Mouse (Mus musculus): ENCODE measurements around the gene Prc1. TPM values are rescaled to one million over a fixed set of nuclear protein-coding genes. Genes with fewer than 3 reads are reported as not detected.

Prc1 gene
- total and polyA plus RNA-seq, 3 experiments = 52.5 to 83.0 (median 75.6) TPM

- TF ChIP-seq UBTF (IDR thresholded peaks at IDR 0.05; ENCODE audit: low read depth, low read length) = peak; percentile 52; the same call in 1 of the 2 replicates
- peak; percentile 69 for TF ChIP-seq BHLHE40 (IDR thresholded peaks at IDR 0.05; ENCODE audit: low read depth, low read length)
- peak; percentile 88 for TF ChIP-seq TCF12 (IDR thresholded peaks at IDR 0.05; ENCODE audit: low read depth, low read length)
These were observed 48.6 kb downstream of the Prc1 start, which contains the start of gene Hddc3 (continued) for GRCm38 (mm10) chr7:80342858-80343257.

- dilution Hi-C loops (cut with MboI; ENCODE audit: extremely low pct_ligation_motif_present, extremely low pct_unique_long_range_greater_than_20kb, low sequenced_read_pairs) = no loop called here
- Histone ChIP-seq H3K27ac (ENCODE audit: insufficient read depth, low read depth) (peak overlapping the region; percentile 2; the same call in 1 of the 2 replicates), H3K27me3 (replicated peaks) (peaks cover 15% of the 10 kb centered on the region), H3K9ac (ENCODE audit: insufficient read depth, low read depth) (peak overlapping the region; percentile 63), H3K4me2 (ENCODE audit: insufficient read depth, low read depth, poor library complexity, severe bottlenecking) (peak overlapping the region; percentile 41; the same call in 1 of the 2 replicates), H3K36me3 (replicated peaks in 1 of 2; ENCODE audit: control insufficient read depth in 1 of 2, insufficient read depth in 1 of 2, low read length in 1 of 2) (peaks cover 0 to 18% of the 10 kb centered on the region in 2 experiments), H3K4me3 (replicated peaks in 1 of 3; ENCODE audit: low read depth in 2 of 3, low read length in 2 of 3, poor library complexity in 1 of 3) (peak overlapping the region; percentile 55 to 60 (median 55)), H3K79me2 (replicated peaks; ENCODE audit: control insufficient read depth, extremely low read depth, insufficient read depth, poor library complexity, severe bottlenecking) (no peaks in the 10 kb centered on the region), H3K4me1 (ENCODE audit: control insufficient read depth in 1 of 2, insufficient read depth in 2 of 2) (peaks cover 16 to 51% of the 10 kb centered on the region in 2 experiments), H3K9me3 (replicated peaks; ENCODE audit: low read length) (peaks cover 6% of the 10 kb centered on the region)
- TF ChIP-seq SIN3A (IDR thresholded peaks at IDR 0.05; ENCODE audit: low read length) (0 out of 2 replicates have a peak, but pooled peaks have one; percentile 45), EP300 (IDR thresholded peaks at IDR 0.05; ENCODE audit: low read length) (peak; percentile 50), ZMIZ1 (IDR thresholded peaks at IDR 0.05; ENCODE audit: low read depth, low read length) (0 out of 2 replicates have a peak, but pooled peaks have one; percentile 2), JUND (conservative IDR thresholded peaks at IDR 0.05; ENCODE audit: low read depth, low read length) (no peak), MXI1 (IDR thresholded peaks at IDR 0.05; ENCODE audit: low read depth, low read length) (peak; percentile 52; the same call in 1 of the 2 replicates)
- DNase-seq (ENCODE audit: extremely low read depth) = peak; percentile 31
- in situ Hi-C loops (cut with MboI; ENCODE audit: low pct_ligation_motif_present, low pct_unique_long_range_greater_than_20kb, low sequenced_read_pairs) = loop anchor here (5.0 kb wide), 1 partner anchor 34 kb away; no protein-coding TSS in a partner anchor
These were observed 49.2 kb downstream of the Prc1 start for GRCm38 (mm10) chr7:80343270-80344018.

- Histone ChIP-seq H3K27ac (ENCODE audit: insufficient read depth, low read depth) (no peak overlapping the region), H3K79me2 (replicated peaks; ENCODE audit: control insufficient read depth, extremely low read depth, insufficient read depth, poor library complexity, severe bottlenecking) (no peaks in the 10 kb centered on the region), H3K9me3 (replicated peaks; ENCODE audit: low read length) (peaks cover 6% of the 10 kb centered on the region), H3K36me3 (replicated peaks in 1 of 2; ENCODE audit: control insufficient read depth in 1 of 2, insufficient read depth in 1 of 2, low read length in 1 of 2) (peaks cover 15 to 35% of the 10 kb centered on the region in 2 experiments), H3K9ac (ENCODE audit: insufficient read depth, low read depth) (no peak overlapping the region), H3K4me3 (replicated peaks in 1 of 3; ENCODE audit: low read depth in 2 of 3, low read length in 2 of 3, poor library complexity in 1 of 3) (no peak overlapping the region), H3K4me2 (ENCODE audit: insufficient read depth, low read depth, poor library complexity, severe bottlenecking) (no peak overlapping the region), H3K27me3 (replicated peaks) (peaks cover 13% of the 10 kb centered on the region), H3K4me1 (ENCODE audit: control insufficient read depth in 1 of 2, insufficient read depth in 2 of 2) (peaks cover 10 to 32% of the 10 kb centered on the region in 2 experiments)
- no peak for DNase-seq (ENCODE audit: extremely low read depth)
- in situ Hi-C loops (cut with MboI; ENCODE audit: low pct_ligation_motif_present, low pct_unique_long_range_greater_than_20kb, low sequenced_read_pairs) = no loop called here
- TF ChIP-seq CHD2 (IDR thresholded peaks at IDR 0.05; ENCODE audit: low read length) (no peak), MYC (IDR thresholded peaks at IDR 0.05; ENCODE audit: low read depth, low read length) (no peak), SIN3A (IDR thresholded peaks at IDR 0.05; ENCODE audit: low read length) (no peak), JUN (IDR thresholded peaks at IDR 0.05; ENCODE audit: insufficient read depth, low read depth, low read length) (no peak), E2F4 (IDR thresholded peaks at IDR 0.05; ENCODE audit: insufficient replicate concordance, low read depth, low read length) (no peak), MAZ (IDR thresholded peaks at IDR 0.05; ENCODE audit: low read depth, low read length) (no peak), TBP (conservative IDR thresholded peaks at IDR 0.05; ENCODE audit: low read depth, low read length) (no peak), SMC3 (IDR thresholded peaks at IDR 0.05; ENCODE audit: low read depth, low read length) (no peak)
- dilution Hi-C loops (cut with MboI; ENCODE audit: extremely low pct_ligation_motif_present, extremely low pct_unique_long_range_greater_than_20kb, low sequenced_read_pairs) = no loop called here
These were observed 51.9 kb downstream of the Prc1 start for GRCm38 (mm10) chr7:80346173-80346572.

All from CH12.LX (cell line).